Mouse (Mus musculus) cerebellum, adult 9-10 months (tissue): ENCODE measurements around the gene Insr.
"Not testable (repeated sequence)": the region's sequence is repeated elsewhere in the genome, so short reads cannot be mapped to it uniquely, and the experiment has no call there.

Experiments
- DNase-seq: peaks from one replicate; pipeline ENCODE4 v3.0.0; 2022

Gene Insr

GRCm38 (mm10) chr8:3179930-3180329 is 99.5 kb downstream of the Insr start:
- peak; percentile 37 for DNase-seq

- no peak for DNase-seq
Observed at GRCm38 (mm10) chr8:3177440-3177839, 102.0 kb downstream of the Insr start.

GRCm38 (mm10) chr8:3172246-3172645 is 107.2 kb downstream of the Insr start:
- DNase-seq, result no peak

DNA sequence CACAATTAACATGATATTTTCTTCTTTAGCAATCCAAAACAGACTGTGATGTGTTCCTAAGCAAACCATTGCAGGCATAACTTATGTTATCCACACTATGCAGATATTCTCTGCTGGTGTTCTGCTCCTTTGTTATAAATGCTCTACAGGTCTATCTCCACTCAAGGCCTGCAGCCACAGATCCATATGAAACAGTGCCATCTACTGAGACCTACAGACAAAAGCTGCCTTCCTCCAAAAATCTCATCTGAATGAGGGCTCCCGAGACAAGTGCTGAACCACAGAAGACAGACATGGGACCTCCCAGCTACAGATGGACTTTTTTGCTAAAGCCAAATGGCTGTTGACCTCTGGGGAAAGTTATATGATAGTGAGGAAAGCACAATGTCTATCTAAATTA is 132.9 kb downstream of the Insr start:
- no peak for DNase-seq

DNA sequence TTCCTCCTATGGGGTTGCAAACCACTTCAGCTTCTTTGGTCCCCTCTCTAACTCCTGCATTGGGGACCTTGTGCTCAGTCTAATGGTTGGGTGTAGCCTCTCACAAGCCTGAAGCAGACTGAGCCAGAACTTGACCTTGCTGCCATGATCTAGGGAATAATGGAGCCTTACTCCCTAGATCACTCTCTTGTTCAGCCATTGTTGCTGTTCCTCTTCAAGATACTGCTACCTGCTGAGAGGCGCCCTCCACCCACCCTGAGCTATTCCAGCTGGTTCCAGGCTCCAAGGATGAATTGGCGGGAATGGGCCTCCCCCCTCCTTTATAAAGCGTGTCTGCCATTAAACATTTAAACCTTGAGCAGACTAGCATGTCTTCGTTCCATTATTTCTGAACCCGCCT is 179.0 kb downstream of the Insr start:
- DNase-seq, result not testable (repeated sequence)
